Mouse (Mus musculus) cerebellum, postnatal 4 days (tissue): ENCODE measurements around the gene Cep55.

Source experiments
- DNase-seq, 2 experiments: peaks; one replicate each; pipeline ENCODE4 v3.0.0; 2022; ENCODE audit warnings: low spot score in 2 of 2, mixed read lengths in 1 of 2

Cep55 gene

DNA sequence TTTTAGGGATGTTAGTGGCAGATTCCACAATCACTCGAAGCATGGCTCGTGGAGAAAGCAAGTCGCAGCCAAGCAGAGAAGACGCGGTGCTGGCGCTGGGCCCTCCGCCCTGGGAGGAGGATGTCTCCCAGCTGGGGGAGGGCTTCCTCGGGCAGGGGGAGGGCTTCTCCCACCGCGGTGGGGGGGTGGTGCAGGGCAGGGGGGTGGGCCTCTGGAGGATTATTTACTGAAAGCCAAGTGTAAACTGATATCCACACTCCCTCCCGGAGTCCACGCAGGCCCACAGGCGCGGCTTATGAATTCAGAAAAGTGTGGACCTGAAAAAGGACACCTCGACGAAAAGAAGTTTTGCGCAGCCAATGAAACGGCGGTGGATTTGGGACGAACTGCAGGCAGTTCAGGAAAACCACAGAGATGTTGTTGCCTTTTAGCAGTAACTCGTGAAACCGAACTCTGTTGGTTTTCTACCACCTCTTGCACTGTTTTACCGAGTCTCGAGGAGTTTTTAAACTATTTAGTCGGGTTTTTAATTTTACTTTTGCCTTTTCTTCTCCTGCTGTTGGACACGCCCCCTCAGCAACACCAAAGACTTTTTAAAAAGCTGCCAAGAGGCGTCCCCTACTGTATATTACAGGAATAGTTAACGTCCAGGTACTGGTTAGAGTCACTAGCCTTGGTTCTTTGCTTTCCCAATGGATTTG, 11.4 kb upstream of the Cep55 start, which contains the start of gene Myof:
TSS of gene Myof (minus strand) at position 297 of the 701 bp plus-strand sequence.
- DNase-seq: no peak

DNA sequence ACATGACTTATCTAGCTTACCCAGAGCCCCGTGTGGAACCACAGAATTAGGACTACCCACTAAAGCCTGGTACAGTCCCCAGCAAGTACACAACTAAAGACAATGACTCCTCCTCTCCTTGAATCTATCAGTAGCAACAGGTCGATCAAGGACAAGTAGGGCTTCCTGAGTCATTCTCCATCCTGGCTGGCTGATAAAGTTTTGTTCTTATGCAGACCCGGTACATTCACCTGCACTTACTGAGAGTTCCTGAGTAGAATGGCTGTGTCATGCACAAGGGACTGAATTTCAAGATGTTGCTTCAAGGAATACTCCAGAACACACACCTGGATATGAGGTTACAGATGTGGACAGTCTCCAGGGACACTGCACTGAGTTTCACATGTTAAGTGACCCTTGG, 9.6 kb upstream of the Cep55 start:
- DNase-seq: no peak

DNA sequence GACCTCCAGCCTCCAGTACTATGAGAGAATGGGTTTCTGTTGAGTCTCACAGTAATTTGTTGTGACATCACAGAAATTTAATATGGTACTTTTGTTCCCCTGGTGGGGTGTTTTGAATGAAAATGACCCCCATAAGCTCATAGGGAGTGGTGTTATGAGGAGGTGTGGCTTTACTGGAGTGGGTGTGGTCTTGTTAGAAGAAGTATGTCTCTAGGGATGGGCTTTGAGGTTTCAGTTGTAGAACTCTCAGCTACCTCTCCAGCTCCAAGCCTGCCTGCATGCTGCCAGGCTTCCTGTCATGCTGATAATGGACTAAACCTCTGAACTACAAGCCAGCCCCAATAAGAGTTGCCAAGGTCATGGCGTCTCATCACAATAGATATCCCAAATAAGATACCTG, 5.1 kb upstream of the Cep55 start:
- no peak for DNase-seq

DNA sequence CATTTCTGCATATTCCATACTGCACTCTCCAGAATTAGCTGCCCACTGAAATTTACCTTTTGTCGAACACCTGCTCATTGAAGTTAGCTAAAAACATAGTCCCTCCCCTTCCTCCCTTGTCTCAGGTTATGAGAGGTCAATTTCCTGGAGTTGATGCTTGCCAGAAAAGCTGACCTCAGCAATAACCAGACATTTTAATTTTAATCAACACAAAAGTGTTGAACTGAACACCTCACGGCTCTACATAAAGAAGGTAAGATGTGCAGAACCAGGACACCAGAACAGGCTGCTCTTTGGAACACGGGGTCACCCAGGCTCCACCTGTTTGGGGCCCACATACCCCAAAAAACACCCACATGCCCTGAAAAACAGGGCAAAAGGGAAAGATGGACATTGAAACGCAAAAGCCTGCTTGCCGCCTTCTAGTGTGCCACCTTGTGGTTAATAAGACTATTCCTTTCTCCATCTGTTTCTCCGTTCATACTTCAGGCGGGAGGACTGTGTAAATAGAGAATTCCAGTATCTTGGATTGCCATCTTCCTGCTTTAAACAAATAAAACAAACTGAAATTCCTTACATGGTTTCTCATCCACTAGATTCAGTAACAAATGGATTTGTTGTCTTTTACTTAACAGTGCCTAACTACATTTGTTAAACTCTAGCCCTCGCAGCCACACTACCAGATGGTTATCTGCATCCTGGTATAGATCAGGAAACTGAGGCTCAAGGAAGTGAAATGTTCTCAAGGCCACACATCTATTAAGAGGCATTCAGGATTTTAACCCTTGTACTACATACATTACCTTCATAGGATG, 1.4 kb upstream of the Cep55 start:
- DNase-seq: no peak

DNA sequence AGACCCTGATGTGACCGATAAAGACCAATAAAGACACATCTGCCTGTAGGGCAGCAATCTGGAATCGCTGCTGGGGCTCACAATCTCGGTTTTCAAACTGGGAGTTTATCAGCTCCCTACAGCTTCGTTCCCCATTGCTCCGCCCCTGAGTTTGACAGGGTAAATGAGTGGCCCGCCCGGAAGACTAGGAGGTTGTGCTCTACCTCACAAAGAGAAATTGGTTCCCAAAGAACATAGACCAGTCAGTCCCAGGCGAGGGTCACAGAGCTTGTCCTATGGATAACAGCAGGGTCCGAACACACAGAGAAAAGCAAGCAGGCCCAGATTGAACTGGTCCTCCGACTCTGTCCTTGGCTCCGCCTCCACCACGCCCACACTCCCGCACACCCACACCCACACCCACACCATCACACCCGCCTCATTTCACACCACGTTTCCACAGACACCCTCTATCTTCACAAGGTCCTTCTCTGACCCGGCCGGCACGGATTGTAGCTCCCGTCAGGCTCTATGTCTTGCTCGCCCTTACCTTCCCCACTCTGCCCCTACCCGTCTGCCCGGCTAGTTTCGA, 577 bp upstream of the Cep55 start:
- DNase-seq: no peak

DNA sequence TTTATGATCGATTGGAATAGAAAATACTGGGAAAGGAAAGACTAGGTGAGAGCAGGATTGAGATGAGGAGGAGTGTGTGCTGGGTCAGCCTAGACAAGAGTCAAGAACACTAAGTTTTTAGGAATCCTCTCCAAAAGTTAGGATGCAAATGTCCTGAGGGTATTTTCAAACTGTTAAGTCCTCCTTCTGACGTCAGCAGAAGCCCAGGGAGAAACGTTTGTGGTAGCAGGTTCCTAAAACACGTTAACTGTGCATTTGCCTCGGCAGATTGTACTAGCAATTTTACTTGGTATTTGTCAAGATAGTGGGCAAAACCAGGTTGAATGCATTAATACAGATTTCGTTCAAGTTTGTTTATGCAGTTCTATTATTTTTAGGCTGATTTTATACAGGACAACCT, 987 bp downstream of the Cep55 start:
- DNase-seq: no peak

DNA sequence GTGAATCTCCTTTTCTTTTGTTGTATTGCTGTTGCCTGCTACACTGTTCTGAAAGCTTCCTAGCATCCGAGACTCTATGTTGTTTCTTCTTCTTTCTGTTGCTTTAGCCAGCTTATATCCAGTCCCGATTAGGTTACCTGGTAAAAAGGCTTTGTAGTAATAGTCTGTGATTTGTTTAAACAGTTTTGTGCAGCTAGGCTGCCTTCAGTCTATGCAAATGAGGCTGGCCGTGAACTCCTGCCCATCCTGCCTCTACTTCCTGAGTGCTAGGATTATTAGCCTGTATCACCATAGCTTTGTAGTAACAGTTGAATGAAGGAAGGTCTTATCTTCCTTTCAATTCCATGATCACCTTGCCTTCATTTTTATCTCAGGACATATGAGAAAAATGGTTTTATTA, 1.5 kb downstream of the Cep55 start:
- DNase-seq: no peak

DNA sequence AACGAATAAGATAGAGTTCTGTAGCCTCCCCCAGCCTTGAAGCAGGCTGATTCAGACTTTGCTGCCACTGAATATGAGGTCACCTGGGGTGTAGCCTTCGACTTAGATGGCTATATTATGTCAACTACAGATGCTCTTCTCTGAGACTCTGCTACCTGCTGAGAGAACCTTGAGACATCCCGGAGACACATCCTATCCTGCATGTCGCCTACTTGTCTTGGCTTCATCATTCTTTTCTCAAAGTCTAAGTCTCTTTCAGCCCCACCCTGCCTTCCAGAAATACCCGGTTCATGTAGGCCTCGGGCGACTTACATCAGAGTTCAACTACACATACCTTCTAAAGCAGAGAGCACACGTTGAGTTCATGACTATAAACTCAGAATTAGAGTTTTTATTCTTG, 2.1 kb downstream of the Cep55 start:
- no peak for DNase-seq

DNA sequence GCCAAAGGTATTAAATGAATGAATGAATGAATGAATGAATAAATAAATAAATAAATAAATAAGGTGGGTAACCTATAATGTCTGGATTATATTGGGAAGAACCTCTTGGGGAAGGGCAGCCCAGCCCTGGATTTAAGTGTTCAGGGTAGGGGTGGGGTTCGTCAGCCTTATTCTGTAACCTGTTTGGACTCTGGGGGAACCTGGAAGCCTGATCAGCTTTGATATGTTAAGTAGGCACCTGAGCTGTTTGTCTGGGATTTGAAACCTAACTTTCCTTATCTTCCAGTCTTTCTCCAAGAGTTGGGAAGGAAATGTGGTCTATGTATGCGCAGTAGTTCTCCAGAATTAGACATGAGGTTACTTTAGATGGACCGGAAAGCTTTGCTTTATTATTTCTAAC, 8.4 kb downstream of the Cep55 start:
- DNase-seq: no peak

DNA sequence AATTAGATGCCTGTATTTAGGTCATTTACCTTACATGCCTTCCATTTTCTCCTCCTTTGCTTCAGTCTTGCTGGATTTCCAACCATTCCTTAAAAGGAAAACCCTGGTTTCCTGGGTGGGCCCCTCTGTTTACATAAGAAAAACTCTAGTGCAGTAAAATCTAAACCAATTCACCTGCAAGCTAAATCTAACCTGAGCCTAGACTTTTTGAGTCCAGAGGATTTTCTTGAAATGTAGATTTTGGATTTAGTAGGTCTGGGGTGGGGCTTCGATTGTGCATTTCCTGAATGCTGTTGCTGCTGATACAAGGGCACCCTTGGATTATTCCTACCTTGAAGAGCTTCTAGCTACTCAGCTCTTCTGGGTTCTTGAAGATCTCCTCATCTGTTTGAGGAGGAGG, 9.2 kb downstream of the Cep55 start:
- no peak for DNase-seq

DNA sequence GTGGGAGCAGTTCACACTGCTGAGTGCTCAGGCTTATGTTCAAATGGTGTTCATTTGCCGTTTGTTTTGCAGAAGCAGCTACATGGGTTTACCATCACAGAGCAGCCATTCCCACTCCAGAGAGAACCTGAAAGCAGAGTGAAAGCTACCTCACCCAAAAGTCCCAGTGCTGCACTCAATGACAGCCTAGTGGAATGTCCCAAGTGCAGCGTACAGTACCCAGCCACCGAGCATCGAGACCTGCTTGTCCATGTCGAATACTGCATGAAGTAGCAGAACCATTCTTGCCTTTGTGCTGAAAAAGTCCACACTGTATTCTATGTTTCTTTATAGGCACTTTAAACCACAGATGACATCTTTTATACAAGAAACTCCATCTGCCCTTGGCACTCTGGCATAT, 18.4 kb downstream of the Cep55 start:
- DNase-seq: no peak

DNA sequence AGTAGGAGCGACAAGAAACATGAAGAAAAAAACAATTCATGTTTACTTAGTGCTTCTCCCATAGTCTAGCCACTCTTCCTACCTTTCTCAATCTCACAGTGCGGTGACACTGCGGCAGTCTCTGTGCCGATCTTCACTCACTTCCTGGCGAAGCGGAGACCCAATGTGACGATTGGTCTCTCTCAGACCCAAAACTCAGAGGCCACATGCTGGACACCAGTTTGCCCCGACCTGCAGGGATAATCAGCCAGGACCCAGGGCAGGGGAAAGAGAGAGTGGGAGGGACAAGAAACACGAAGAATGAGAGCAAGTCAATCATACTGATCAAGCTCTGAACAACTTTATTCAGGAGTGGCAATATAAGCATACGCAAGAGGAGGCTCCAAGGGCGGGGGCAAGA, 20.2 kb downstream of the Cep55 start:
- DNase-seq: no peak

DNA sequence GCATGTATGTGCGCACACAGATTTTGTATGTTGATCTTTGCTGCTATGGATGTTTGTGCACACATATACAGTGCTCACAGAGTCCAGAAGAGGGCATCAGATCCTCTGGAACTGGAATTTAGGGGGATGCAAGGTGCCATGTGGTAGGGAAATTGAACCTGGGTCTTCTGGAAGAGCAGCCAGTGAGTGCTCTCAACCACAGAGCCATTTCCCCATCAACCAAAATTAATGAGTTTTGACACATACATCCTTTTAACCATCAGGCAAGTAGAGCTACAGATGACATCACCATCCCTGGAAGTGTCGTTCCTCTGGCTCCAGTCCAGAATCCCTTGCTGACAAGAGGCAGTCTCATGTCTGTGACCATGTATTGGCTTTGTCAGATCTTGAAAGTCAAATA, 21.4 kb downstream of the Cep55 start:
- peak in 1 of 2 experiments; percentile 44 for DNase-seq

DNA sequence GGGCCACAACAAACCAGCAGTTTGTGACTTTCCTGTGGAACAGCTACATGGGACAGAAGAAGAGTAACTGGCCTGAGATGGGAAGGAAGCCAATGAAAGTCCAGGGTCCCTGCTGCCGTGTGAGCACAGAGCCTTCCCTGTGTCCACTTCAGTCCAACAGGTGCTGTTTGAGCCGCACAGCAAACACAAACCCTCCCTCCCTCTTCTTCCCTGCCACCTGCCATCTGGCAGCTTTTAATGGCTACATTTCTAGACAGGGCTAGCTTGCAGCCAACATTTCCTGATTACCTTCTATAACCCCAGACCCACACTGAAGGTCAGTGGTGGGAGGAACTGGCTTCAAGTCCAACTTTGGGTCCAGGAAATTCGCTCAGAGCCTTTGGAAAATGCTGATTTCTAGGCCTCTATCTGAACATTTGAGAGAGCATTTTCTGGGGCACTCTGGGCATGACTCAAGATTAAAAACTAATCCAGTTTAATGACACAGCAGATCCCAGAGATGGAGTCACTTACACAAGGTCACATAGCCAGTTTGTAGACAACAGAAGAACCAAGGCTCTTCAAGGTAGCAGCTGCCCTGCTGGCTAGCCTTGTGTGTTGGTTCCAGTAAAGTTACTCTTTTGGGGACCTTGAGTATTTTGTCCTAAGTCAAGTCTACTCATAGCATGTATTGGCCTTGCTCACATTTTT, 23.2 kb downstream of the Cep55 start:
- no peak for DNase-seq

DNA sequence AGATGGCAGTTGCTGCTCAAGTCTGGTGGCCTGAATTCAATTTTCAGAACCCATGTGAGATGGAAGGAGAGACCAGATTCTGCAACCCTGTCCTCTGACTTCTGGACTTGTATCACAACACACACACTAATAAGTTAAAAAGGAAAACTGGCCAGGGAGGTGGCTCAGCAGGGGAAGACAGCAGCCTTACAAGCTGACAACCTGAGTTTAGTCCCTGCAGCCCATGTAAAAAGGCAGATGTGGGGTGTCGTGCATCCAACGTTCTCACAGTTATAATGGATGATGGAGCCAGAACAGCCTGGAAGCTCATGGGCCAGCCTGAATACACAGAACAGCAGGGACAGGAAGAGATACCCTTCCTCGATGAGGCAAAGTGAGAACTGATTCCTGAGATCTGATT, 26.6 kb downstream of the Cep55 start:
- DNase-seq: no peak

DNA sequence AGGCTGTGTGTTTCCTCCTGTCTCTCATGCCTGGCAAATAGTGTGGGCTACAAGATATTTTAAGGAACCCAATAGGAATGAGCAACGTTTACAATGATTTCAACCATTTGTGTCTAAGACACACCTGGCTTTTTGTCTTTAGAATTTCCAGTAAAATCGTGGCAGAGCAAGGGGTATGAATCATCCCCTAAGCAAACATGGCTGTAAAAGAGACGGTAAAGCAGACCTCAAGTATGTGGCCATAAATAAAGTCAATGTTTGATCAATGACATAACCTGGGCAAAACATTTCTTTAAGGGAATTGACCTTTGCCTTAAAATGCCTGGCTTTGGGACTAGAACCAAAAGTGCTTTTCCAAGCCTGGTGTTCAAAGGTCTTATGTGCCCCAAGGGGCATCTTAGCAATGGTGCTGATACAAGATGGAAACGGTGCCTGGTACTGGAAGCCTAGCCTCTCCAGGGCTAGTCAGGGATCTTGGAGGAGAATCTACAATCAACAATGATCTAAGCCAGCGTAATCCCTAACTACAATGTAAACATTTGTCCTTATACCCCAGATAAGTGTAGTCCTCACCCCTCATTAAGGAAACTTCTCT, 28.2 kb downstream of the Cep55 start:
- DNase-seq: no peak

DNA sequence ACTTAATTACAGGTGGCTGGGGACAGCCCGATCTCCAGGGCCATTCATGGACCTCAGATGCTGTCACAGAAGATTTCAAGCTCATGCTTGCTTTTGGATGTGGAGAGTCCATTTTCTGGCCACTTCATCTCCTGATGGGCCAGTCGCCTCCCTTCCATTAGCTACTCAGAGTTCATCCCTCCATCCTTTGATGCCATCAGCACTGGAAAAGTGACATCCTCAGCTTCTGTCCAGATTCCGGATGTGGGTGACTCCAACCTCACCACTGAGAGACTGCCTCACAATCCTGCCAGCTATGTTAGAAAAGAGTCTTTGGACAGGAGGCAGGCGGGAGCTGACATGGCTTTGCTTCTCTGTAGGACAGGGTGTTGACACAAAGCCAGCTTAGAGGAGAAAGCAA, 31.0 kb downstream of the Cep55 start:
- DNase-seq: no peak

DNA sequence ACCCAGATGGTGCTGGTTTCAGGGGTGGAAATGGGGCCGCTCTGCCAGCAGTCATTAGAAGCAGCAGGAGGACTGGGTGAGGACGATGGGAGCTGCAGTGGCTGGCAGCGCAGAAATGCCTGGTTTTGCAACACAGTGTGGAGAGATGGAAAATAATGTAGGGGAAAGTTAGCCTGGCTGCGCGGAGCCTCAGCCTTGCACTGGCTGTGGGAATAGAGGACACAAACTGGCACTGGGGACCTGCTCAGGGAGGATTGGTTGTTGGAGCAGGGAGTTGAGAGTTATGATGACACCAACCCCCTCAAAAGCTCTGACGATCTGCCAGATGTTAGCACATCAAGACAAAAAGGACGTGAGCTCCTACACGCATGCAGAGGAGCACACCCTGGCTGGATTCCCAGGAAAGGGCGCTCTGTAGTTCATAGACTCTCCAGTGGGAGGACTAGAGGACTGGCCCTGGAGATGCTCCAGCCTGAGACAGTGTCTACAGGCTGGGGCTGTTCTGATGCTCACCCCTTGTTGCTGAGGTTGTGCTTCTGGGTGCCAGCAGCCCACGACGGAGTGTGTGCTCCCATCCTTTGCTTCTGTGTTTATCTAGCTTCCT, 32.2 kb downstream of the Cep55 start:
- peak in 1 of 2 experiments; percentile 38 for DNase-seq

DNA sequence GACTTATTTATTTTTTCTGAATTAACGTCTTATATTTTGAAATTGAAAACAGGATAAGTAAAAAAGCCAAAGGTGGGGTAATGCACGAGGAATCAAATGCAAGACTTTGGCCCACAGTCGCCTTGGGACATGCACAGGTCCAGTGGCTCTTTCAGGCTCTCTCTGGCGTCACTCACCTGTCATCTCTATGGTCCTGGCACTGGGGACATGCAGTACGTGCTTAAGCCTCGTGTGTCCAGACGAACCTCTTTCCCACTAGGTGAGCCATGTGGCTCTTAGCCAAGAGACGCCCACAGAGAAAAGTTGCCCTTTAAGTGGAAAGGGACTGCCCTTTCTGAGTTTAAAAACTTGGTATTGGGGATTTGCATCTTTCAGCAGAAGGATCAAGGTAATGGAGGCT, 34.5 kb downstream of the Cep55 start:
- no peak for DNase-seq

DNA sequence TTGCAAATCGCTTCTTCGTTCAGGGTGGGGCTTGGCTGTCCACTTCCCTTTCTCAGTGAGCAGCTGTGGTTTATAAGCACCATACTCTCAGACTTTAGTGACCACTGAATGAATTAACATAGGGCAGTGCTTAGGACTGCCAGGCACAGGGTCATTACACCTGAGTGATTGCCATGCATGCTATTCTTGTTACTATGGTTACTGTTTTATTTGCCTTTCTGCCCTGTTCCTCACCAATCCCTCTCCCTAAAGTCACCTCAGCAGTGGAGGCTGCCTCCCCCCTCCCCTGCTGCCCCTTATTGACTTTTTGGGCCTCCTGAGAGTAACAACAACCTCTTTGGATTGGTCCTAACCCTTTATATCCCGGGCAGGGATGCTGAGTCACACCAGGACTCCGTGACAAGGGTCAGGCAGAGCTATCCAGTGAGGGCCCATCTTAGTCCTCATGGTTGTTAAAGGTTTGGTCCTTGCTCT, 36.7 kb downstream of the Cep55 start:
- DNase-seq: no peak

DNA sequence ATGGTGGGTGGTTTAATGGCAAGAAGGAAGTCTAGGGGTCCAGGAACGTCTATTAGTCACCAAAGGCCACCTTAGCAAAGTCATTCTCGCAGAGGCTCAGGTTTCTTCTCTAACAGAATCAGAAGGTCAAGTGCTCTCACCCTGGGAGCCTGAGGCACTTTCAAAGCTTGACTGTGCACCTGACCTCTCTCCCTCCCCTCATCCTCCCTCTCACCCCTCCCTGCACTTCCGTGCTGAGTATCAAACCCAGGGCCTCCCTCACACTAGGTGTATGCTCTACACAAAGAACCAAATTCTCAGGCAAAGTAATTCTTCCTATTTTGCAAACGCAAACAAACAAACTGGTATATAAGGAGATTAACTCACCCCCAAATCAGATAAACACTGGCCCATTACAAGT, 41.4 kb downstream of the Cep55 start:
- DNase-seq: no peak
